Mouse (Mus musculus): ENCODE data around the gene Gm7982.
"Not testable (repeated sequence)": the region's sequence is repeated elsewhere in the genome, so short reads cannot be mapped to it uniquely, and the experiment has no call there.

Gm7982 gene

GRCm38 (mm10) chr5:95741714-95742113, at the start of gene Gm7982:
Gm7982 (plus strand) TSS chr5:95742014.
- not testable (repeated sequence) for DNase-seq (ENCODE audit: low spot score)

GRCm38 (mm10) chr5:95736073-95736472, 5.7 kb upstream of the Gm7982 start, which contains the start of gene Gm7978:
Gm7978 (minus strand) TSS chr5:95736173.
- not testable (repeated sequence) for DNase-seq (ENCODE audit: low spot score)

- DNase-seq (ENCODE audit: low spot score) = not testable (repeated sequence)
These were observed 33.9 kb downstream of the Gm7982 start, which contains the start of gene E330014E10Rik for GRCm38 (mm10) chr5:95775690-95776089. E330014E10Rik (plus strand) TSS chr5:95775990.

All from left cerebral cortex, adult 11 months (tissue).